Mouse (Mus musculus) heart, postnatal 25 days (tissue): Measurements from ENCODE around the gene Mad2l1. TPM values are rescaled to one million over a fixed set of nuclear protein-coding genes. Genes with fewer than 3 reads are reported as not detected.
A peak's percentile ranks its signal among the peaks of the same experiment; 100 is the strongest.

Experiments used
- DNase-seq: peaks from one replicate; pipeline ENCODE4 v3.0.0; 2022; ENCODE audit warnings: low spot score
- intact Hi-C: fragments of 180-260 bp; cut with DNase I; formaldehyde crosslinking; loops from one replicate; pipeline ENCODE4 v1.15.1; 2025
- total RNA-seq, 2 experiments: library from RNA; stranded (reverse); gene quantifications; 2 replicates each; pipeline ENCODE4 v1.2.3; 2021

The Mad2l1 gene
- total RNA-seq, result 1 to 10 TPM; 2.9 to 3.6 TPM

GRCm38 (mm10) chr6:66535028-66535862, at the start of gene Mad2l1:
Gene Mad2l1, plus strand, starts transcription at chr6:66535390.
- peak; percentile 97 for DNase-seq
- intact Hi-C loops, result loop anchor here (10.0 kb wide), 1 partner anchor 360 kb away; the partner anchor contains the start of gene Gng12

- DNase-seq, result no peak
- intact Hi-C loops, result no loop called here
These were observed 41.5 kb upstream of the Mad2l1 start for GRCm38 (mm10) chr6:66493685-66494084.

GRCm38 (mm10) chr6:66516368-66516767, 18.8 kb upstream of the Mad2l1 start:
- intact Hi-C loops, result no loop called here

GRCm38 (mm10) chr6:66528386-66528785, 6.8 kb upstream of the Mad2l1 start:
- intact Hi-C loops, result no loop called here
- DNase-seq, result no peak

More at GRCm38 (mm10) chr6:66516368-66516767, 18.8 kb upstream of the Mad2l1 start:
- DNase-seq, result no peak

GRCm38 (mm10) chr6:66533241-66533640, 1.9 kb upstream of the Mad2l1 start:
- DNase-seq, result no peak
- intact Hi-C loops, result loop anchor here (1.0 to 10.0 kb wide), 4 partner anchors 362 to 1406 kb away; partner anchors contain the start of gene Gng12

GRCm38 (mm10) chr6:66534366-66534941, 736 bp upstream of the Mad2l1 start:
- intact Hi-C loops, result loop anchor here (5.0 to 10.0 kb wide), 2 partner anchors 360 to 1022 kb away; partner anchors contain the start of gene Gng12
- no peak for DNase-seq

- DNase-seq, result no peak
- intact Hi-C loops, result loop anchor here (10.0 kb wide), 1 partner anchor 359 kb away; the partner anchor contains the start of gene Gng12
These were observed 776 bp downstream of the Mad2l1 start for GRCm38 (mm10) chr6:66535966-66536365.

GRCm38 (mm10) chr6:66559996-66560395, 24.8 kb downstream of the Mad2l1 start, which contains the start of gene Vmn1r32:
Gene Vmn1r32, minus strand, starts transcription at chr6:66560096.
- intact Hi-C loops, result no loop called here
- DNase-seq, result no peak

GRCm38 (mm10) chr6:66595804-66596203, 60.6 kb downstream of the Mad2l1 start:
- intact Hi-C loops, result no loop called here
- no peak for DNase-seq

Other genes starting within 250 kb of the Mad2l1 start
- gene Vmn1r32, start 24.7 kb downstream of the Mad2l1 start, total RNA-seq, result not detected
- gene Vmn1r33, start 82.9 kb downstream of the Mad2l1 start, total RNA-seq, result not detected
- gene Vmn1r34, start 108.5 kb downstream of the Mad2l1 start, total RNA-seq, result not detected
- not detected for gene Vmn1r35, start 150.5 kb downstream of the Mad2l1 start, total RNA-seq
- gene Vmn1r36, start 183.8 kb downstream of the Mad2l1 start, total RNA-seq, result not detected
- not detected for gene Vmn1r37, start 194.0 kb downstream of the Mad2l1 start, total RNA-seq
- not detected for gene Vmn1r38, start 247.2 kb downstream of the Mad2l1 start, total RNA-seq